Mouse (Mus musculus) right cerebral cortex, postnatal 14 days (tissue): ENCODE data around the gene Prr19.

Experiments
- DNase-seq: peaks from one replicate; pipeline ENCODE4 v3.0.0; 2022

The Prr19 gene

DNA sequence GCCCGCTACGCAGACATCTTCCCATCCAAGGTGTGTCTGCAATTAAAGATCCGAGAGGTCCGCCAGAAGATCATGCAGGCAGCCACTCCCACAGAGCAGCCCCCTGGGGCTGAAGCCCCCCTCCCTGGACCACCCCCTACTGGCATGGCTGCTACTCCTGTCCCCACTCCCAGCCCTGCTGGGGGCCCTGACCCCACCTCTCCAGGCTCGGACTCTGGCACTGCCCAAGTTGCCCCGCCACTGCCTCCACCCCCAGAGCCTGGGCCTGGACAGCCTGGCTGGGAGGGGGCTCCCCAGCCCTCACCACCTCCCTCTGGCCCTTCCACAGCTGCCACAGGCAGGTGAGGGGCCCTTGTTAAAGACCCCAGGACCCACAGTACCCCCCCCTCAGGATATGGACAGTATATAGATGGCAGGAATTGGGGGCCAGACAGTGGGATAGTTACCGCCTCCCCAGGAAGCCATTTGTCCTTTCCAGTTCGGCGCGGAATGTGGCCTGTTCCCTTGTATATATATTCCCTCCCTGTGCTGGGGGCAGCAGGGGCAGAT, 7.9 kb upstream of the Prr19 start:
- no peak for DNase-seq

DNA sequence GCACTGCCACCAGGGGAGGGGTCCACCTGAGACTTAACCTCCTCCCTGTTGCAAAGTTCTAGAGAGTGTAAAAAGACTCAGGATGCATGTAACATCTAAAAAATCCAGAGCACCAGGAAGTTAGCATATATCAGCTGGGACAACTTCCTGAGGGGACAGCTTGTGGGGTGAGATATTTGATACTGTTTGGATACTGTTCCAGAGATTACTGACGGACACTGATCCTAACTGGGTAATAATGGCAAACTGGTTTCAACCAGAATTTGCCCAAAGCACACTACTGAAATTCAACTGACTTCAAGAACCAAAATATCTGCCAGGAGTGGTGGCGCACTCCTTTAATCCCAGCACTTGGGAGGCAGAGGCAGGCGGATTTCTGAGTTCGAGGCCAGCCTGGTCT, 6.7 kb upstream of the Prr19 start:
- DNase-seq = no peak

DNA sequence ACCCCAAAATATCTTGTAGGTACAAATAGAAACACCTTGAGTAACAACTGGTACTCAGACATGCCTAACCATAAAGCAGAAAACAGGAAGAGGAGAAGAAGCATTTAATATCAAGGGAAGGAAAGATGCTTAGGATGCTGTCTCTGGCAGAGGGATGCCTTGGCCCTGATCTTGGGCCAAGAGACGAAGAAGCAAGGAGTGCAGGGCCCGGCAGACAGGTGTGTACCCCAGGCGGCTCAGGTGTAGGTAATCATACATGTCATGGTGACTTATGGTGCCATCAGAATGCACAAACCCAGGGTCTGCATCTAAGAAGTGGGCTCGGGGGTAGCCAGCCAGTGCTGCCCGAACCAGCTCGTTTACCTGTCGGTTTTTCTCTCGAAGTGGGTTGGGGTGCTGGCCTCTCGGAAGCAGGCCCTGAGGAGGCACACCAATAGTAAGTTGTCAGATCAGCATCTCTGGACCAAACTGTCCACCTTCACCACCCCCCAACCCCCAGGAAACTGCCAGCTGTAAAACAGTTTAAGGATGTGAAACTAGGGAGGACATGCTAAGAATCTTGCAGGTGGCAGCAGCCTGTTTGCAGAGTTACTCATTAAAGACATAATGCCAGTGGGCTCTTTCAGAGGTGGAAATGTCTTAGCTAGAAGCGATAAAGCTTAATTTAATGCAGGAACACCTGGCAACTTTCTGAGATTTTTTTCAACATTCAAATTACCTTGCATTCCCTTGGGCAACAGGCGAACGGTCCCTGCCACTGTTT, 6.1 kb upstream of the Prr19 start:
- DNase-seq = no peak

DNA sequence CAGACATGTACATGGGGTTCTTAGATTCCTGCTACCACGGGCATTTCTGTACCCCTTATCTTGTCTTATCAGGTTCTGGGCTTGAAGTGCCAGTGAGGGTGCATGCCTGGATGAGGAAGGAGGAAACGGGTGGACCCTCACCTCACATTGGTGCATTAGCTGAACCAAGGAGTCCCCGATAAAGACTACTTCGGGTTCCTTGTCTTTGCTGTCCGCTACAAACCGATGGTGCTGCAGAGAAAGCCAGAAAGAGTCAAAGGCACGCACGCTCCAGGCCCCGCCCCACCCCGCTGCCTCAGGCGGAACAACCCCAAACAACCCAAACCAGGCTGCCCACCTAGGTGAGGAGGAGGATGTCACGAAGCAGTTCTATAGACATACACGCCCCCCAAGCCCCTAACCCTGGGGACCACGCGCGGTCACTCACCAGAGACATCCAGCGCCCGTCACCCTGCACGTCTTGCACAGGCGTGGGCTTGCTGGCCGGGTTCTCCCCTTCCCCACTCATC, 4.2 kb upstream of the Prr19 start:
- DNase-seq = no peak

DNA sequence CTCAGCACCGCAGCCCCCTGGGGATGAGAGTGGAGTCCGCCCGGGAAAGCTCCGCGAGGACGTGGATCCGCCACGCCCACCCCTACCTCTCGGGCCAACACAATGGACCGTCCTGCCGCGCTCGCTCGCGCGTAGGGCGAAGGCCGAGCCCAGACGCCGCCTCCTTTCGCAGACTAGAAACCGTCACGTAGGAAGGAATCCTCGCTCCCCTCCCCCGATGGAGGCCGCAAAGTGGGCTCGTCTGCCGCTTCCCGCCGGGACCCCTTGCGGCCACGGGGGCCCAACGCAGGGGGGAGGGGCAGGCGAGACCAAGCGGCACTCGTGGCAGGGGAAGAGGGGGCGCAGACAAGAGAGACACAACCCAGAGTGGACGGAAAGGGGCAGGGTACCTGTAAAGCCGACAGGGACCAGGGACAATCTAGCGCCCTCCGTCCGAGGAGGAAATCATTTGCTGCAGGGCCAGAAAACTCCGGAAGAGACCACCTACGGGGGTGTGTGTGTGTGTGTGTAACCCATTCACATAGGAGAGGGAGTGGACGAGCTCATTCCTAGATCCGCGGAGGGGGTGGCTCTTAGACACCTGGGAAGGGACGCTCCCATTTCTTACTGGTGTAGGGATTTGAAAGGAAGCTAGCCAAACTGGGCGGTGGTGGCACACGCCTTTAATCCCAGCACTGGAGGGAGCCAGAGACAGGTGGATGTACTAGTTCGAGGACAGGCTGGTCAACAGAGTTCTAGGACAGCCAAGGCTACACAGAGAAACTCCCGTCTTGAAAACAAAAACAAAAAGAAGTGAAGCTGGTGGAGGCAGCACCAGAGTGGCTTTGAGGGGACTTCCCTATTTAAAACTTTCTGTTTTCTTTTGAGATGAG, 3.5 kb upstream of the Prr19 start, which contains the start of gene Pafah1b3:
Pafah1b3 (minus strand) TSS at position 533 of the 872 bp plus-strand sequence.
- peak; percentile 78 for DNase-seq

DNA sequence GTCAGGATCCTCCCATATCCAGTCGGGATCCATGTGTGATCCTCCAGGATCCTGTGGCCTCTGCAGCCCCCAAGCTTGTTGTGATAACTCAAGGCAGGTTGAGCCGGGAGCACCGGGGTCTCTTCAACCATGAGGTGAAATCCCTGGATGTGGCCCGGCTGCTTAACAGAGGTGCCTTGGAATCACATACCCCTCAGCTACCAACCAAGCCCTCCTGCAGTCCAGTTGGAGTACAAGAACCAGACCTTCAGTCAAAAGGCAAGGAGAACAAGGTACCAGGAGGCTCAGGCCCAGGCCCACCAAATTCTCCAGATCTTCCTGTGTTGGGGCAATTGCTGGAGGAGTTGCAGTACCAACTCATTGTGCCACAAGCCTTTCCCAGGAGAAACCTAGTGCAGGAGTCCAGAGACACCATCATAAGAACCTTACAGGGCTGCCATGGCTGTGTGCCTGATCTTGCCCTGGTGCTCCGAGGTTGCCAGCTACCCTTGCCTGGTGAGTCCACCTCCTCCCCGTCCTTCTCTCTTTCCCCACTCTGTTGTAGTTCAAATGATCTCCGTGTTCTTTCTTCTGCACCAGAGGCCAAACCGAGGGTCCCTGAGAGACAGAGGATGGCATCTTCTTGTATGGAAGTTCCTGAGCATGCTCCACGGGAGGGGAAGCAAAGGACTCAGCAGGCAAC, 1.9 kb downstream of the Prr19 start:
- DNase-seq = no peak

DNA sequence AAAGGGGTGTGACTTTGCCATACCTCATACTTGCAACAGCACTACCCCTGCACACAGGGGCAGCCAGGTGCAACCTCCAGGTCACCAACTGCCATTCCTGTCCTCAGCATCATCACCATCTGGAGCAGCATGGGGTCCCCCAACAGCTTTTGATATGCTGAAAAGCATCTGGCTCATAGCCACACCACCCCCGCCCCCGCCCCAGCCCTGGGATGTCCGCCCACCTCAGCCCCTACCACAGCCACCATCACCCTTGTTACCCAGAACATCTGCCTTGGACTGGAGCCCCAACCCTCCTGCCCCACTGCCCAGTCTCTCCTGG, 2.4 kb downstream of the Prr19 start:
- no peak for DNase-seq

DNA sequence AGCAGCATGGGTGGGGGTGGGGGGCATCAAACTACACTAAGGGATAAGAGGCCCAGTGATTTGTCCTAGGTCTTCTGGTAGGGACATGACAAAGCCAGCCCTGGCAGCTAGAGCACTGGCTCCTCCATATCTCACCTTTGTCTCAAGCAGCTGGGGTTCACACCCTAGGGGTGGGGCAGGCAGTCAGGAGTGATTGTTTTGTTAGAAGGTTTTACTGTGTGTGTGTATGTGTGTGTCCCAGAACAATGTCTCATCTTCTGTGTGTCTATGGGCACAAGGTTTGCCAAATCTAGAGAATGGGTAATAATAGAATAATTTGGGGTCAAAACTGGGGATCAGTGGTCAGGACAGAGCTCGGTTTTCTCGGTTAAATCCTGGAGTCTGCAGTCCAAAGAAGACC, 4.3 kb downstream of the Prr19 start:
- no peak for DNase-seq

DNA sequence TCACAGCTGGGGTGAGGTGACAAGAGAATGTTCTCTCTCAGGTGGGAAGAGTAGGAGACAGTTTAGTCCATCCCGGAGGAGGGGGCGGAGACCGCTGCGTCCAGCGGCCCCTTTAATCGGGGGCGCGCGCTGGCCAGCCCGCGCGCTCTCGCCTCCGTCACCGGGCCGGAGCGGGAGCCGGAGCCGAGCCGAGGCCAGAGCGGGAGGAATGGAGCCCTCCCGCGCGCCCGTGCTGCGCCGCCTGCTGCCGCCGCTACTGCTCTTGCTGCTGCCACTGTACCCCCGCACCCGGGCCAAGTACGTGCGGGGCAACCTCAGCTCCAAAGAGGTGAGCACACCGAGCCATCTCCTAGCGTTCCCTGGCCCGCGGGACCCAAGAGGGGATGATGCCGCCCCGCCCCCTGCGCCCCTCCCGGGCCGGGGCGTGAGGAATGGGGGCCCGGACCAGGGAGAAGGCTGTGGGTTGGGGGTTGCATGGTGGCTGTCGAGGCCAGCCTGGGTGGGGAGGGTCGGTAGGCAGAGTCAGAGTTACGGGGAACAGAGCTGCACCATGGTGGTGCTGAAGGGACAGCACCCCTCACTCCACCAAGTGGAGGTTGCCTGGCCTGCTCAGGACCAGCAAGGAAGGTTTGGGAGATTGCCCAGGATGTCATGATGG, 4.9 kb downstream of the Prr19 start, which contains the start of gene Tmem145:
Tmem145 (plus strand) TSS at position 151 of the 658 bp plus-strand sequence.
- DNase-seq = peak; percentile 61

DNA sequence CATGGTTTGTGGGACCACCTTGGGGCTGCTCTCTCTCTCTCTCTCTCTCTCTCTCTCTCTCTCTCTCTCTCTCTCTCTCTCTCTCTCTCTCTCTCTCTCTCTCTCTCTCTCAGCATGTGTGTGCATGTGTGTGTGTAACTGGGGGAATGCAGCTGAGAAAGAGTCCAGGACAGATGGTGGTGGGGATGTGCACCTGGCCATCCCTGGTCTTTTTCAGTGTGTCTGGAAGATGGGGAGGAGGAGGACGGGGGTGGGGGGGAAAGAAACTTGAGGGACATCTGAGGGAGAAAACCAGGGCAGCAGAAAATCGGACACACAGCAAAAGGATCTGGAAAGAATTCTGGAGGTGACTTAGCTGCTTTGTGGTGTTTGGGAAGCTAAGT, 5.4 kb downstream of the Prr19 start:
- no peak for DNase-seq

DNA sequence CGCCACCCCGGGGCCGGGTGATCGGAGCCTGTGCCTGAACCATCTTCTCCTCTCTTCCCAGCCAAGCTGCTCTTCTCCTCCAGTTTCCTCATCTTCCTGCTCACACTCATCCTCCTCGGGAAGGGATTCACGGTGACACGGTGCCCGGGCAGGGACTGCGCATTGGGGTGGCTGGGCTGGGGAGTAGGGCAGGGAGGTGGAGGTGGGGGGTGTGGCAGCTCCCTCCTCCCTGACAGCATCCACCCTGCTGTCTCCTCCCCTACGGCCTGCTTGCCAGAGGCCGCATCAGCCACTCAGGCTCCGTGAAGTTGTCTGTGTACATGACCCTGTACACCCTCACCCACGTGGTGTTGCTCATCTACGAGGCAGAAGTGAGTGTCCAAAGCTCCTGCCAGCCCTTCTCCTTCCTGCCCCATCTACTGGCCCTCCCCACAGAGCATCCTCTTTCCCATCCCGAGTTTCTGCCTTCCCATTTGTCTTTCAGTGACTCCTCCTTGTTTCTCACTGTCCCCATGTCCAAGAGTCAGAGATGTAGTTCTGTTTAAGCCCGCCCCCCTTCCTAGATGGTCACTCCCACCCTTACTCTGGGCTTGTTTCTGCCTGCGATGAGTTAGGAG, 7.6 kb downstream of the Prr19 start:
- no peak for DNase-seq

DNA sequence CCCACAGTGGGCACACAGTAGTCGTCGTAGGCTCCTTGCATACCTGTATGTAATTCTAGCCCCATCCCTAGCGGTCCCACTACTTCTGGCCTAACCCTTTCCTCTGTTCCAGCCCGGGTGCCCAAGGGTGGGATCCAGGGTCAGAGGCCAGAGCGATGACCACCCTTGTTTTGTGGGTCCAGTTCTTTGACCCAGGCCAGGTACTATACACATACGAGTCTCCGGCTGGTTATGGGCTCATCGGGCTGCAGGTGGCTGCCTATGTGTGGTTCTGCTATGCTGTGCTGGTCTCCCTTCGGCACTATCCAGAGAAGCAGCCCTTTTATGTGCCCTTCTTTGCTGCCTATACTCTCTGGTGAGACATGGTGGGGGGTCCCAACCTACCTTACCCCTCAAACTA, 8.2 kb downstream of the Prr19 start:
- no peak for DNase-seq

DNA sequence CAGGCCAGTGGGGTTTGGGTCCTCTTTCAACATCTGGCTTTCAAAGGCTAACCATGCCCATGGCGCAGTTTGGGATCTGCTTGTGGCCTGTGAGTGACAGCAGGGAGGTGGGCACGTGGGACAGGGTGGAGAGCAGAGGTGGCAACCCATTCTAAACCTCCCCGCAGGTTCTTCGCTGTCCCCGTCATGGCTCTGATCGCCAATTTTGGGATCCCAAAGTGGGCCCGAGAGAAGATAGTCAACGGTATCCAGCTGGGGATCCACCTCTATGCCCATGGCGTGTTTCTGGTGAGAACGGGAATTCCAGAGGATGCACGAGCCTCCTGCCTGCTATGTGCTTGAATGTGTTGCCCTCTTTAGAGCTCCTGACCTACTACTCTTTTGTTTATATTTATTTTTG, 10.0 kb downstream of the Prr19 start:
- DNase-seq = no peak

DNA sequence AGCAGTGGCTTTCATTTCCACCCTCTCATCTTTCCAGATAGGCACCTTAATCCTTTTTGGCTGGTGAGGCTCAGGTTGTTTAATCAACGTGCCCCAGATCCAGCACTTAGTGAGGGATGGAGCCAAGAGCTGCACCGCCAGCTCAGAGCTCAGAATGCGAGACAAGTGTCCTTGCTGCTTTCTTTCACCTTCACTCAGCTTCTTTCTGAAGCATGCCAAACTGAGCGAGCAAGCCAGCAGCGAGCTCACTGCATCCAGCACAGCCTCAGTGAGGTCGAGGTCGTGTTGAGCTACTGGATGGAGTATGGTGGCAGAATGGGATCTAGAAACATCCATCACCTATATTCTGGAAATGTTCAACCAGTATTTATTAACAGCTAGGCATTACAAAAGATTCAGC, 12.1 kb downstream of the Prr19 start:
- DNase-seq = no peak

DNA sequence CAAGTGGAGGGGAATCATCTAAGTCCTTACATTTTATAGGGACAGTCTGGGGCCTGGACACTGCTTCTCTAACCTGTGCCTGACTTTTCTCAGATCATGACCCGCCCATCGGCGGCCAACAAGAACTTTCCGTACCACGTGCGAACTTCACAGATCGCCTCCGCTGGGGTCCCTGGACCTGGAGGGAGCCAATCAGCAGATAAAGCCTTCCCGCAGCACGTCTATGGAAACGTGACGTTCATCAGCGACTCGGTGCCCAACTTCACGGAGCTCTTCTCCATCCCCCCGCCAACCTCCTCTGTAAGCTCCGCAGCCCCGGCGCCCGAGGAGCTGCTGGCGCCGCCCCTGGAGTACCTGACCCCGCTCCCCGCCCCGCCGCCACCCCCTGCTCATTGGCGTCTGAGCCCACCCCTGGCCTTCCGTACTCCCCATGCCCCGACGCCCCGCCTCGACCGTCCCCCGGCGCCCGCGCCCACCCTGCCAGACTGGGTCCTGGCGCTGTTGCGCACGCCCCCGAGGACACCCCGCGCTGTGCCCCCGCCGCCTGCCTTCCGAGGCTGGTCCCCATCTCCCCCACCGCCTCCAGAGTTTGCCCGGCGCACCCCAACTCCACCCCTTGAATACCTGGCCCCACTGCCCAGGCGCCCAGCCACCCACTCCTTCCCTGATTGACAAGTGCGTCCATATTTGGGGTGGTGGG, 13.5 kb downstream of the Prr19 start:
- no peak for DNase-seq

DNA sequence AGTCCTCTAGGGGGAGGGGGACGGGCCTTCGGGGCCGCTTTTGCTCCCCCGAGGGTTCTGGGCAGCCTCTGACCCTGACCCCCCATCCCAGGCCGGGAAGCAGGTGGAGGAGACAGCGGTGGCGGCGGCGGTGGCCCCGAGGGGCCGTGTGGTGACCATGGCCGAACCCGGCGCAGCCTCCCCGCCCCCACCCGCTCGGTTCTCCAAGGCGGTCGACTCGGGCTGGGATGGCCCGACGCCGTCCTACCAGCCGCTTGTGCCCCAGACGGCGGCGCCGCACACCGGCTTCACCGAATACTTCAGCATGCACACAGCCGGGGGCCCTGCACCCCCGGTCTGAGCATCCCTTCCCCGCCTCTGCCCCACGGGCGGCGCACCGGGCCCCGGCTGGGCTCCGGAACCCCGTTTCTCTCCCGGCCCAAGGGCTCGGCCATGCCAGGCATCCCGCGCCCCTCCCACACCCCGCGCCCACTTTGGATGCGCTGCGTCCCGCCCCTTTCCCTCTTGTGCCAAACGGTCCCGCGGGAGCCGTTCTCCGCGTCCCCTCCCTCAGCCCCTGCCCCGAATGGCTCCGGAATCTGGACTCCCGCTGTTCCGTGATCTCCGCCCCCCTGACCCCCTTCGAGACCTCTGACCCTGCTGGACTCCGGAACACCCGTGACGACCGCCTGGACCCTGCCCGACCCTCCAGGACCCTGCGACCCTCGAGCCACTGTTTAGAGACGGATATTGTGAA, 14.3 kb downstream of the Prr19 start:
- peak; percentile 52 for DNase-seq

DNA sequence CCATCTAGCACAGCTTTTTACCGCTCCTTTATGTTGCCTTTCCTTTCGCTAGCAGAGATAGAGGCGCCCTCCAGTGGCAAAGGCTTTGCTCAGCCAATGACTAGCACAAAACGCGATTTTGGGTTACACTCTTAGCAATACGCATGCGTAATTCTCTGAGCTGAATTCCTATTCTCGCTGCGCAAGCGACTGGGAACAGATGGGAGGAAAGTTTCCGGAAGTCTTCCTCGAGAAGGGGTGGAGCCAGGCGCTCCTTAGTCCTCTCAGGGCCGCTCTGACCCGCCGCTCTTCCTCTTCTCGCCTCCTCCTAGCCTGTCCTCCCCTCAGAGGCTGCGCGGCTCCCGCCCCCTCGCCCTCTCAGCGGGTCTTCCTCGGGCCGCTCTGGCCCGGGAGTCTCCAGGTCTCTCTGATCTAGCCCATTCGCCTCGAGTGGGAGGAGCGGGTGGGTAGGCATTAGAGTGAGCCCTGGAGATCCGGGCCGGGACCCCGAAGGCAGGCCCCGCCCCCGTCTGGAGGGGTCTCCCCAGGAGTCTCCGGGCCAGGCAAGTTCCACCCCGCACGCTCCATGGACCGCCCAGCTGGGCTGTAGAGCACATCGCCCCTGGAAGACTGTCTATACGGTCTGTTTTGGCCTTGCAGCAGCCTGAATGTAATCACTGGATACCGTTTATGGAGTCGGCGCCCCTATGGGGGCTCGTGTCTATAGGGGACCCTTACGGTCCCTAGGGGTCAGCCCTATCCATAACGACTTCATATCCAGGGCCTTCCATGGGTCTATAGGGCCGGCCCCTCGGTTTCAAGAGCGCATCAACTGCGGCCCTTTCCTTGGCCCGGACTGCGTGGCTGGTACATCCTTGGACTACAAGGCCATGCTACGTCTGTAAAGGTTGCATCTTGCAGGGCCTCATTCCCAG, 15.6 kb downstream of the Prr19 start, which contains the start of gene Megf8:
Megf8 (plus strand) TSS at position 633 of the 914 bp plus-strand sequence.
- peak; percentile 95 for DNase-seq

DNA sequence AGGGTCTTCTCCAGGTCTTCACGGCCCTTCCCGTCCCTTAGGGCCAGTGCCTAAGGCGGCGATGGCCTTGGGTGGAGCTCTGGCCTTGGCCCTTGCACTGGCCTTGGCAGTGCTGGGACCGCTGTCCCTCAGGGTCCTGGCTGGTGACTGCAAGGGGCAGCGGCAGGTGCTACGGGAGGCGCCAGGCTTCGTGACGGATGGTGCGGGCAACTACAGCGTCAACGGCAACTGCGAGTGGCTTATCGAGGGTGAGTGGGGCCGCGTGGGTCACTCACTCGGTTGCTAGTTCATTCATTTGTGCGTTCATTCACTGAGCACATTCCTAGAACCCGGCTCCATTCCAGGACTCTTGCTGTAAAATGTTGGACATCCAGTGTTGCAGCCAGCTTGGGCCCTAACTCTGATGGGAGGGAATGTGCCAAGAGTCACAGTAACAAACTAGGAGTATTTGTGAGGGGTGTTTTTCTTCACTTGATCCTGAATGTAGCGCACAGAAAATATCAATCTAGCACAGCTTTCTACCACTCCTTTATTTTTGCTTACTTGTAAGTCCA, 16.3 kb downstream of the Prr19 start:
- DNase-seq = no peak

DNA sequence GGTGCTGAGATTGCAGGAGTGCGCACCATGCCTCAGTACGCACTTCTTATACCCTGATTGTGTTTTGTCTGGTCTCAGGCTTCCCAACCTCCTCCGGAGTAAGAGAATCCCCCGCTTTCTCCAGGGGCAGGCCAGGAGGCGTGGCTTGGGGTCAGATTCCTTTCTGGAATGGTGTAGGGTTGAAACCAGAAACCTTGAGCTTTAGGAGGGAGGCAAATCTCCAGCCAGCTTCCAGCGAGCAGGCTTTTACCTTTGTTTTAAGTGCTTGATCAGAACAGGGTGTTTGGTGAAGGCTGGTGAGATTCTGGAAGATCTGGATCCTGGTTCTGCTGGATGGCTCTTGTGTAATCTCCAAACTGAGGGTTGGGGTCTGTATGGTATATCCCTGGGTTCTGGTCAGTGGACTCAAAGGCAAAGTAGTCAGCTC, 20.9 kb downstream of the Prr19 start:
- DNase-seq = no peak
